Mouse (Mus musculus): ENCODE data around the gene Vmn1r219. TPM values are rescaled to one million over a fixed set of nuclear protein-coding genes. Genes with fewer than 3 reads are reported as not detected.
"Not testable (repeated sequence)": the region's sequence is repeated elsewhere in the genome, so short reads cannot be mapped to it uniquely, and the experiment has no call there.

Gene Vmn1r219
- total RNA-seq (2021): not detected
- long read RNA-seq, experiment 1: 0 reads
- long read RNA-seq, experiment 2: 0 reads

DNA sequence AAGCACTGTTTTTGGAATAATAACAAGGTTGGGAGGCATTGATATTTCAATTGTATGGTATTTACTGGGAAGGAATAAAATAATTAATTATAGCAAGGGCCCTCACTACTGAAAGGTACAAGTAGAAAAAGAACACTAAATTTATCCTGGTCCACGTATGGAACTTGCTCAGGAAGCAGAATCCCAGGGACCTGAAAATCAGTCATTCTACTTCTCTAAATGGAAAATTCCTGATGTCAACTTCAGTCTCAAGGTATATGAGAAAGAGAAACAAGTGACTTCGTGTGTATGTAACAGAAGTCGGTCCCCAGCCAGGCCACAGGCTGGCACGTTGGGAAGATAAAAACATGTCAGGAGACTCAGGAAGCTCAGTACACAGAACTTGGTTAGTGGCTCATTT is at the start of gene Vmn1r219:
TSS of gene Vmn1r219 (plus strand) at position 301 of the 400 bp plus-strand sequence.
- Histone ChIP-seq H3K27ac (no peak within 1 kb of the TSS), H3K4me3 (no peak within 1 kb of the TSS)
- DNase-seq (ENCODE audit: low spot score in 2 of 2): no peak
- no peak for TF ChIP-seq CTCF (conservative IDR thresholded peaks at IDR 0.05)

DNA sequence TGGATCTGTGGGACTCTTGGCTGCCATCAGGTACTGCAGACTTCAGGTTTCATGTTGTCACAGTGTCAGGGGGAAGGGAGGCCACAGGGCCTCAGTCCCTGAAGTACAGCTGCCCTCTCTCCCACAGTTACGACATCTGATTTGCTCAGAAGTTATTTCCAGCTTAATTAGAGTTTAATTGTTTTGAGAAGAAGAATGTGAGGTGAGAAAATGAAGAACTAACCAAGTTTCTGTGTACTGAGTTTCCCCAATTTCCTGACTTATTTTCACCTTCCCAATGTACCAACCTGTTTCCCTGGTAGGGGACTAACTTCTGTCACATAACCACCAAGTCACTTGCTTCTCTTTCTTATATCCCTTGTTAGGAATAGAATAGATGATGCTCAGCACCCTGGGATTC is 41.0 kb upstream of the Vmn1r219 start, which contains the start of gene Vmn1r217:
TSS of gene Vmn1r217 (minus strand) at position 101 of the 400 bp plus-strand sequence.
- not testable (repeated sequence) for DNase-seq (ENCODE audit: low spot score in 2 of 2); H3K4me3 ChIP-seq; H3K27ac ChIP-seq

- Histone ChIP-seq H3K4me3 (no peak overlapping the region), H3K27ac (no peak overlapping the region)
- no peak for TF ChIP-seq CTCF (conservative IDR thresholded peaks at IDR 0.05)
- no peak for DNase-seq (ENCODE audit: low spot score in 2 of 2)
These were observed 38.5 kb upstream of the Vmn1r219 start for GRCm38 (mm10) chr13:23120611-23121010.

GRCm38 (mm10) chr13:23133099-23133498 is 26.0 kb upstream of the Vmn1r219 start, which contains the start of gene Vmn1r218:
TSS of gene Vmn1r218 (plus strand) at chr13:23133155.
- Histone ChIP-seq H3K27ac (no peak within 1 kb of the TSS), H3K4me3 (no peak within 1 kb of the TSS)
- no peak for DNase-seq (ENCODE audit: low spot score in 2 of 2)
- no peak for TF ChIP-seq CTCF (conservative IDR thresholded peaks at IDR 0.05)

DNA sequence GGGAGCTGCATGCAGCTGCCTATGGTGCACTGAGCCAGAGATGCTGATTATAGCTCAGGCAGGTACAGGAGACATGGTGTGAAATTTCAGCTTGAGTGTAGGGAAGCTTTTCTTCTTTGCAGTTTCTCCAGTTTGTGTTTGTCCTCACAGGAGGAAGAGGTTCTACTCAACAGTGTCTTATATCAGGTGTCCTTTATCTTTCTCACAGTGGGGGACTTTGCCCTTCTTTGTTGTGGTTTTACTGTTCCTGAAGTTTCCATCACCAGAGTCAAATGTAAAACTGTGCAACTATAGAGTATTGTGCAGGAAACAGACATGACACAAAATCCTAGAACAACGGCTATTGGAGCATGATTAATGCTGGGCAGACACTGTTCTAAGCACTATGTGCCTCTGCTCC is 25.6 kb upstream of the Vmn1r219 start:
- no peak for TF ChIP-seq CTCF (conservative IDR thresholded peaks at IDR 0.05)
- no peak overlapping the region for H3K27ac ChIP-seq
- DNase-seq (ENCODE audit: low spot score in 2 of 2): no peak
- H3K4me3 ChIP-seq: no peak overlapping the region

DNA sequence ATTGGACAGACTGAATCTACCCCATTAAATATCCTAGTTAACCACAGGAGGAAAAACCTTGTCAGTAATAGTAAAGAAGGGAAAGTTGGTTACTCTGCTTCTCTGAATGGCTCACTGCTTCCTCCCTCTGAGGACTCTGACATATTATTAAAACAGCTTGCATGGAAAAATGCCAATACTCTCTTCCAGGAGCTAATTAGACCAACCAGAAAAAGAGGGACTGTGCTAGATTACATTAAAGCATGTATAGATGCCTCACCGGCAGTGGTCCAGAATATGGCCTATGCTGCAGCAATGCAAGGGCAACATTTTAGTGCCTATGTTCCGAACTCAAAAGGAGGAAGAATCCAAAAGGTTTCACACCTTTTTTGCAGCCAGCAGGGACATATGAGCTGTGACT is 20.2 kb upstream of the Vmn1r219 start:
- no peak for TF ChIP-seq CTCF (conservative IDR thresholded peaks at IDR 0.05)
- H3K27ac ChIP-seq: no peak overlapping the region
- no peak overlapping the region for H3K4me3 ChIP-seq
- peak; percentile 7 to 13 for DNase-seq (ENCODE audit: low spot score in 2 of 2)

GRCm38 (mm10) chr13:23157848-23158247 is 1.3 kb upstream of the Vmn1r219 start:
- no peak for DNase-seq (ENCODE audit: low spot score in 2 of 2)
- H3K27ac ChIP-seq: no peak overlapping the region
- no peak for TF ChIP-seq CTCF (conservative IDR thresholded peaks at IDR 0.05)
- H3K4me3 ChIP-seq: no peak overlapping the region

- DNase-seq (ENCODE audit: low spot score in 2 of 2); H3K4me3 ChIP-seq; H3K27ac ChIP-seq: not testable (repeated sequence)
These were observed 7.4 kb downstream of the Vmn1r219 start for GRCm38 (mm10) chr13:23166471-23166870.

- TF ChIP-seq CTCF (conservative IDR thresholded peaks at IDR 0.05): no peak
- DNase-seq (ENCODE audit: low spot score in 2 of 2): no peak
- Histone ChIP-seq H3K27ac (no peak within 1 kb of the TSS), H3K4me3 (no peak within 1 kb of the TSS)
These were observed 28.8 kb downstream of the Vmn1r219 start, which contains the start of gene Vmn1r220 for GRCm38 (mm10) chr13:23187875-23188274. TSS of gene Vmn1r220 (minus strand) at chr13:23187975.

- H3K4me3 ChIP-seq; DNase-seq (ENCODE audit: low spot score in 2 of 2); H3K27ac ChIP-seq: not testable (repeated sequence)
These were observed 44.8 kb downstream of the Vmn1r219 start for GRCm38 (mm10) chr13:23203885-23204284.

GRCm38 (mm10) chr13:23213827-23214226 is 54.7 kb downstream of the Vmn1r219 start, which contains the start of gene Vmn1r221:
TSS of gene Vmn1r221 (plus strand) at chr13:23214127.
- not testable (repeated sequence) for H3K4me3 ChIP-seq; H3K27ac ChIP-seq; DNase-seq (ENCODE audit: low spot score in 2 of 2)

Other genes starting within 250 kb of the Vmn1r219 start
- gene Vmn1r213, start 151.7 kb upstream of the Vmn1r219 start, total RNA-seq (2021): not detected
- not detected for gene Vmn1r214, start 128.9 kb upstream of the Vmn1r219 start, total RNA-seq (2021)
- gene Vmn1r215, start 91.3 kb upstream of the Vmn1r219 start, total RNA-seq (2021): not detected
- not detected for gene Vmn1r217, start 41.1 kb upstream of the Vmn1r219 start, total RNA-seq (2021)
- gene Vmn1r218, start 26.2 kb upstream of the Vmn1r219 start, total RNA-seq (2021): not detected
- not detected for gene Vmn1r220, start 28.7 kb downstream of the Vmn1r219 start, total RNA-seq (2021)
- not detected for gene Vmn1r221, start 54.8 kb downstream of the Vmn1r219 start, total RNA-seq (2021)
- not detected for gene Vmn1r222, start 76.6 kb downstream of the Vmn1r219 start, total RNA-seq (2021)
- gene Vmn1r223, start 87.8 kb downstream of the Vmn1r219 start, total RNA-seq (2021): not detected
- 10 to 100 TPM; 28.7 to 33.6 TPM for gene Zfp322a, start 209.9 kb downstream of the Vmn1r219 start, total RNA-seq (2021)

All from layer of hippocampus, adult 2 months (tissue).